Mouse (Mus musculus): Measurements from ENCODE around the gene Pitpnc1.

Pitpnc1 gene

GRCm38 (mm10) chr11:107375816-107376215, 94.7 kb downstream of the Pitpnc1 start:
- WGBS: 83% methylated on average over 11 of the region's 11 CpGs

DNA sequence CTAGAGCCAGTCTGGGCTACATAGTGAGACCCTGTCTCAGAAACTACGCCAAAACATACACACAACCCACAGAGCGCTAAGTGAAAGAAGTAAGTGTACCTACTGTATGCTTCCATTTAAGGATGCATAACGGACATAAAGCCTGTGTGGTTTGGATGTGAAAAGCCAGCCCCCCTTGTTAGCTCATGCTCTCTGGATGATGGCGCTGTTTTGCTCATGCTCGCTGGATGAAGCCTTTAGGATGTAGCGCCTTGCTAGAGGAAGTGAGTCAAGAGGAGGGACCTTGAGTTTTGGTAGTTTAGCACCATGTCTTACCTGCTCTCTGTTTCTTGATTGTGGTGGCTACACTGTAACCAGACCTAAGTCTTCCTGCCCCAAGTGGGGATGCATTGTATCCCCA, 96.9 kb downstream of the Pitpnc1 start:
- 94% methylated on average over 6 of the region's 6 CpGs for WGBS

GRCm38 (mm10) chr11:107373154-107373553, 97.3 kb downstream of the Pitpnc1 start:
- 80% methylated on average over 4 of the region's 4 CpGs for WGBS

DNA sequence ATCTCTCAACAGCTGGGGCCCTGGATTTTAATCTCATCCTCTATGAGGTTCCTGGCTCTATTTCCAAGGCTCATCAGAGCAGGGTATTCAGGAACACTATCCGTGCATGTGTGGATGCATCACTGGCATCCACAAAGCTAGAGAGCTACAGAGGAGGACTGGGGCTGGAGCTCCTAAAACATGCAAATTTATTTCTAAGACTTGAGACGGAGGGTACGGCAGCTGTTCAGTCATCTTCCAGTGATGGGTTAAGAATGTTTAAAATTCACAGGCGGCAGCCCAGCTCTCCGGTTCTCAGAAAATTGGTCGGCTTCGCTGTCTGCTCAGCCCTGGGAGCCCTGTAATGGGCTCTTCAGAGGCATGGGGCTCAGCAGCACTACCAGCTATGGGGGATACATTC, 97.8 kb downstream of the Pitpnc1 start:
- 31% methylated on average over 7 of the region's 7 CpGs for WGBS

DNA sequence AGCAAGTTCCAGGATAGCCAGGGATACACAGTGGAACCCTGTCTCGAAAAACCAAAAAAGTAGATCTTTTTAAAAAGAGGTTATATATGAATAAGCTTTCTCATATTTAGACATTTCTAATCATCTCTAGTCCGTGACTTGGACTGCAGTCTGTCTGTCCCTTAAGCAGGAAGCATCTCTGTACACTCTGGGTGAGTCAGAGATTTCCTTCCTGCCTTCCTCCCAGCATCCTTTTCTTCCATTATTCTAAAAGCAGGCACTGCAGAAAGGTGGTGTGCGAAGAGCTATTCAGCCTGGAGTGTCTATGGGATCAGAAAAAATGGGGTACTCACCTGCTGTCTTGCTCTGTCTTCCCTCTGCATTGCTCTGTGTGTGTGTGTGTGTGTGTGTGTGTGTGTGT, 100.0 kb downstream of the Pitpnc1 start:
- WGBS: 57% methylated on average over 3 of the region's 3 CpGs

DNA sequence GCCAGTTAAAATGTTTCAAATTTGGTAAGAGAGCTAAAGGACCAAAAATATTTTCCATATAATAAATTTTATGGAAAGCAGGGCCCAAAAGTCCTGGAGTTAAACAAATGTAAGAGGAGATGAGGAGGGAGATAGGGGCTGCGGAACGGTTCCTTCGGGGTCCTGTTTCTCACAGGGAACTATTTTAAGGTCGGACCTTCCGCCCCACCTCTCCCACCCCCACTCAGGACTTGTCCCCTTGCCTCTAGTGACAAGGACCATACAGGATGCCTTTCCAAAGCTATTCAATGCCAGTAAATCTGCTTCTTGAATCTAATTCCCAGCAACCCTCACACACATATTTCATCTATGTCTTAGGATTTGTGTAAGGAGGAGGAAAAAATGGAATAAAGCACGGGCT, 100.8 kb downstream of the Pitpnc1 start:
- WGBS: 93% methylated on average over 6 of the region's 6 CpGs

DNA sequence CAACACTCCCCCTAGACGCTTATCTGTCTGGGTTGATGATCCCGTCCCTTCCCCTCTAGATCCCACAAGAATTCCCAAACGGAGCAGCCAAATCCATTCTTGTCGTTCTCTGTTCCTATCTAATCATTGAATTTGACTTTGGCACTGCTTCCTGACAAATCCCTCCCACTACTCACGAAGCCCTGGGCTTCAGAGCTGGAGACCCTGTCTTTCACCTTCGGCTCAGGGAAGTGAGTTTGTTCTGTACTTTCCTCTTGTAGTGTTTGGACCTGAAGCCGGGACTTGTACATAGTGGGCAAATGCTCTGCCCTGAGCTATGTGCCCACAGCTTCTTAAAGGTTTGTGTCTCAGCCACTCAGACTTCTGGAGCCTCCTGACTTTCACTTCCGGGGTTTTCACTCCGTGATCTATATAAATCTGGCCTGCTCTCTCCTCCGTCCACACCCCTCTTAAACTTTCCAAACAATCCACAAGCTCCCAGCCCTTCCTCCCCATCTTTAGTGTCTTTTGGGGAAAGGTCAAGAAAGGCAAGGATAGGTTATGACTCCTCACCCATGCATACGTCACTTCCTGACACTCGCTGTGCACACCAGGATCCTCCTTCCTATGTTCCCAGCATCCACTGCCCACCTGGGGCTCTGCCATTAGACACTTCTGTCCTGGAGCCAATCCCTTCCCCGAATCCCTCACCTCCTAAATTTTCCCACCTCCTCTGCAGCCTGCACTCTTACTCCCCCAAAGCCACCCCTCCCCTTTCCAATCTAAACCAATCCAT, 104.4 kb downstream of the Pitpnc1 start:
- 74% methylated on average over 13 of the region's 13 CpGs for WGBS

- 40% methylated on average over 5 of the region's 5 CpGs for WGBS
Measured at GRCm38 (mm10) chr11:107358695-107359094, 111.8 kb downstream of the Pitpnc1 start.

GRCm38 (mm10) chr11:107356224-107356623, 114.3 kb downstream of the Pitpnc1 start:
- WGBS: 39% methylated on average over 7 of the region's 7 CpGs

DNA sequence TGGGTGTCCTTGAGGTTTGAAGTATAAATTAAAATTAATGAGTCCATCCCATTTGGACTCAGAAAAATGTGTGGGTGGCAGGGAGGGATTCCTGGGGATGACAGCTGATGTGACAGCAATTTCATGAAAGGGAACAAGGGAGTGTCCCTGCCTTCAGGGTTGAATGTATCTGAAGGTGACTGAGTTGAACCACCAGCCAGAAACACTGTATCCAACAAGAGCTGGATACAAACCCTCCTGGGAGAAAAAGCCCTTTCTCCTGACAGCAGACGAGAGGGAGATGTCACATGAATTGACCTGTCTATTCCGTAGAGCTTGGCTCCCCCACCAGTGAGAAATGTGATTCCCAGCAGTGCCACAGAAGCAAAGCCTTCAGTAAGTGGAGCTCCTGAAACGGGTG, 115.0 kb downstream of the Pitpnc1 start:
- 63% methylated on average over 3 of the region's 3 CpGs for WGBS

- 76% methylated on average over 8 of the region's 8 CpGs for WGBS
Measured at GRCm38 (mm10) chr11:107354499-107355143, 115.9 kb downstream of the Pitpnc1 start.

GRCm38 (mm10) chr11:107352596-107352995, 117.9 kb downstream of the Pitpnc1 start:
- 42% methylated on average over 7 of the region's 7 CpGs for WGBS

- 82% methylated on average over 7 of the region's 7 CpGs for WGBS
Measured at GRCm38 (mm10) chr11:107349756-107350155, 120.7 kb downstream of the Pitpnc1 start.

DNA sequence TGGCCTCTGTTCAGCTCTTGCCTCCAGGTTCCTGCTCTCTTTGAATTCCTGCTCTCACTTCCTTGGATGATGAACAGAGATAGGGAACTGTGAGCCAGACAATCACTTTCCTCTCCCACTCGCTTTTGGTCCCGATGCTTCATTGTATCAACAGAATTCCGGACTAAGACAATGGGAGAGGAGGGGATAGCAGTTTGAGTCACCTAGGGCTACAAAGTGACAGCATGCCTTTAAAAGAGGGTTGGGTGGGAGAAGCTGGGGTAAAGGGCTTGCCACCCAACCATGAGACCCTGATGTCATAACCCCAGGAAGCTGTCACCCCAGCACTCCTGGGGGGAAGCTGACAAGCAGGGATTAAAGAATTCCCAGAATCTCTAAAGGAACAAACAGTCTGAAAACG, 127.5 kb downstream of the Pitpnc1 start:
- 80% methylated on average over 4 of the region's 4 CpGs for WGBS

- 94% methylated on average over 1 of the region's 1 CpGs for WGBS
Measured at GRCm38 (mm10) chr11:107342432-107342831, 128.1 kb downstream of the Pitpnc1 start.

DNA sequence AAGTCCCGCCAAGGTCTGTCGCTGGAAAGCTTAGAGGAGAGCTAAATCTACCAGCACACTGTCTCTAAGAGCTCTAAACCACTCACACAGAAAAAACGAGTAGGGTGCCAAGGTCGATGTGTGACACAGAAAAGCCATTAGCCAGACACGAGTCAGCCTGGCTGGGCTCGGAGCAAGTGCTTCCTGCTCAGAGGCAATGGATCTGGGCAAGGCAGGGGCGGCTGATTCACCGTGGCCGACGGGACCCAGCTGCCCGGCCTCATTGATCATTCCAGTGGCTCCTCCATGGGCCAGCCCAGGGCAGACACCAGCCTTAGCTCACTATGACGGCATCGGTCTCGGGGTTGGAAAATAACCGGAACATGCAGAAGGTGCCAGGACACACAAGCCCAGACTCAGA, 129.2 kb downstream of the Pitpnc1 start:
- 47% methylated on average over 15 of the region's 15 CpGs for WGBS

- 25% methylated on average over 2 of the region's 2 CpGs for WGBS
Measured at GRCm38 (mm10) chr11:107340793-107341192, 129.7 kb downstream of the Pitpnc1 start.

GRCm38 (mm10) chr11:107339224-107339805, 131.2 kb downstream of the Pitpnc1 start:
- 72% methylated on average over 7 of the region's 7 CpGs for WGBS

GRCm38 (mm10) chr11:107337391-107338148, 132.9 kb downstream of the Pitpnc1 start:
- 80% methylated on average over 18 of the region's 18 CpGs for WGBS

DNA sequence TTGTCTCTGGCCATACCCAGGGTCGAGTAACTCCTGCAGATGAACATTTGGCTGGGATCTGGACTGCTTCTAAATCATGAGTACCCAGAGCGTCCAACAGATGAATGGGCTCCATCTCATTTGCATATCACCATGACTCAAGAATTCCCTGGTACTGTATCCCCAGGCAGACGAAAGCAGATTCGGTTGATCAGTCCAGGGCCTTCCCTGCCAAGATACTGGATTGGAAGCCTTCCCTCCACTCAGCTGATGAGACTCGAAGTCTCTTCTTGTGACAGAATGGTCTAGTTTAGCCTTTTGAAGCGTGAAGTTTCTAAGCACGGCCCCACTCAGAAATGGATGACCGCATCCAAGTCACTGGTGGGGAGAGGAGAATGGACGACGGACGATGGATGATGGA, 134.7 kb downstream of the Pitpnc1 start:
- WGBS: 47% methylated on average over 11 of the region's 11 CpGs

GRCm38 (mm10) chr11:107334849-107335484, 135.5 kb downstream of the Pitpnc1 start:
- WGBS: 67% methylated on average over 15 of the region's 15 CpGs

DNA sequence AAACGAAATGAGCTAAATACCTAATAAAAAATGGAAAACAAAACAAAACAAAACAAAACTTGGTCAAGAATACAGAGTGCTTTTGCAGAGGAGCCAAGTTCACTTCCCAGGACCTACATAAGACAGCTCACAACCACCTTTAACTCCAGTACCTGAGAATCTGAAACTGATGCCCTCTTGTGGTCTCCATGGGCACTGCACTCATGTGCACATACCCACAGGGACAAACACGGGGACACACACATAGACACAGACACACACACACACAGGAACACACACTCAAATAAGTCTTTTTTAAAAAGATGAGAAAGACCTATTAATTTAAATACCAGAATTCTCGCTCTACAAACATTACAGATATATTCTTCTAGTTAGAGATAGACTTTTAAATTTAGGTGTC, 137.6 kb downstream of the Pitpnc1 start:
- WGBS: 89% methylated on average over 3 of the region's 3 CpGs

Measured in cerebral cortex, adult 2 months (tissue).